Mouse (Mus musculus) retina, embryonic 14.5 days (tissue): Measurements from ENCODE around the gene Foxj3.
A peak's percentile ranks its signal among the peaks of the same experiment; 100 is the strongest.
"Not testable (repeated sequence)": the region's sequence is repeated elsewhere in the genome, so short reads cannot be mapped to it uniquely, and the experiment has no call there.

ENCODE experiments used
- DNase-seq: peaks from one replicate; pipeline ENCODE4 v3.0.0-alpha.2; 2015; ENCODE audit warnings: low spot score

Gene Foxj3

DNA sequence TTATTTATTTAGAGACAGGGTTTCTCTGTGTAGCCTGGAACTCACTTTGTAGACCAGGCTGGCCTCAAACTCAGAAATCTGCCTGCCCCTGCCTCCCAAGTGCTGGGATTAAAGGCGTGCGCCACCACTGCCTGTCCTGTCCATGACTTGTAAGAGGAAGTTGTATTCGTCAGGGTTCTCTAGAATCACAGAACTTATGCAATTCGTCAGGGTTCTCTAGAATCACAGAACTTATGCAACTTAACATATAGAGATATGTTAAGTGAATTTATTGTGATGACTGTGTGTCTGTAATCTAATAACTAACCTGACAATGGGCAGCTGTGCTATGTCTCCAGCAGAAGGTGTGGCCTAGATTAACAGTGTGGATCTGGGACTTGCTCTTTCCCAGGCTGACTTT, at the start of gene Foxj3:
Foxj3 (plus strand) TSS at position 390 of the 400 bp plus-strand sequence.
- DNase-seq, result not testable (repeated sequence)

DNA sequence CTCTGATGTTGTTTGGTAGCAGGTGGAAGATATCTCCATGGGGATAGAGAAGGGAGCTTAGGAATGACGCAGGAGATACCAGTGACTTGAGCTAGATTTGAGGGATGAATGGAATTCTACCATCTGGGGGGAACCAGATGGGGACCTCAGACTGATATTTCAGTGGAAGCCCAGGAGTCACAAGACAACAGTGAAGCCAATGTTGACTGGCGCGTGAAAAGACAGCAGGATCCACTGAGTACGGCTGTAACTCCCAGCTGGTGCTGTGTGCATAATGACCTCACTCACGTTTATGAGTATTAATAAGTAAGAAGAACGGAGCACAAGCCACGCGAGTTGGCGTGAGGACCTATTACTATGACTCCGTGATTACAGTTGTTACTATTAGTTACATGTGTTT, 47.1 kb upstream of the Foxj3 start:
- DNase-seq, result peak; percentile 20

DNA sequence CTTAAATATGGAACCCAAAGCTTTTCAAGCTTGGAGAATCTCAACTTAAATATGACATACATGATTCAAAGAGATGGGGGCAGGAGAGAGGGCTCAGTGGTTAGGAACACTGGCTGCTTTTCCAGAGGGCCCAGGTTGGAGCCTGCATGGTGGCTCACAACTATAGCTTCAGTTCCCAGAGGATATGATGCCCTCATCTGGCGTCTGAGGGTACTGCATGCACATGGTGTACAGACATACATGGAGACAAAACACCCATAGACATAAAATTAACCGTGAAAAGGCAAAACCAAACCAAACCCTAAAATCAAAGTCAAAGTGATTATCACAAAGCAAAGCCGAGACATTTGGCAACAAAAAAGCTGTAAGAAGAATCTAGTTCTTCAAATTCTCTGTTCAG, 46.0 kb upstream of the Foxj3 start:
- DNase-seq, result peak; percentile 53

DNA sequence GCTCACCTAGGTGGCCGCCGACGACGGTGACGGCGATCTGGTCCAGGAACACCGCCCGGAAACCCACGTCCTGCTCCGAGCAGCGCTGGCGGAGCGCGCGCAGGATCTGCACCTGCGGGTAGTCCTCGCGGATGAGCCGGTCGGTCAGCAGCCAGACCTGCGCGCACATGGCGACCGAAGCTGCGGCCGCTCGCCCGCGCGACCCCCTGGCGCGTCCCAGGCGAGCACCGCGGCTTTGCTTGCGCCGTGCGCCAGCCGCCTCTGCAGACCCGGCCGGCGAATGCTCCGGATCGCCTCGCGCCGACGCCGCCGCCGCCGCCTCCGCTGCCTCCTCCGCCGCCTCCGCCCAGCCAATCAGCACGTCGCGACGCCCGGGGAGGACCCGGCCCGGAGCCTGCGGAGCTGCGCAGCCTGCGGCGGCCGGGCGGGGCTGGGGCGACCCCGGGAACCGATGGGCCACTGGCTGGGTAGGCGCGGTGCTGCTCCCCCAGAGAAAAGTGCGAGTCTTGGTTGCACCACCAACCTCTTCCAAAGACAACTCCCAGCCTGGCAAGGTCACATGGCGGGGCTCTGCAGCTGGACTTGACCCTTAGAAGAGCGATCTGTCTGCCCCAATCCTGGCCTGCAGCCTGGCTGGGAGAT, 44.4 kb upstream of the Foxj3 start, which contains the start of gene Rimkla:
Rimkla (minus strand) TSS at position 338 of the 642 bp plus-strand sequence.
- DNase-seq, result peak; percentile 75

DNA sequence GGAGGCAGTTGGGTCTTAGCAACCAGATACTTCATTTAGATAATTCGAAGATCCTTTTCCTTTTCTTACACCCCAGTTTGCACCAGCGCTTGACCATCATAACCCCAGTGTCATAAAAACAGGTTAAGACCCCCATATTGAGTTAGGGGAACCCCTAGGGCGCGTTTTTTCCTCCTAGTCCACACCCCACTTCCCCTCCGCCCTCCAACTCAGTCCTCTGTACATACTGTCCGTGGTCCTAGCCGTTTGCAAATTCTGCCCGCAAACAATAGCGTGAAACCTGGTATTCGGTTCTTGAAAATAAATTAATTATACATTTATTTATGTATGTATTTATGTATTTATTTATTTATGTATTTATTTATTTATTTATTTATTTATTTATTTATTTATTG, 43.9 kb upstream of the Foxj3 start:
- DNase-seq, result no peak

- no peak for DNase-seq
Measured at GRCm38 (mm10) chr4:119498319-119498848, 38.4 kb upstream of the Foxj3 start.

GRCm38 (mm10) chr4:119511591-119511990, 25.2 kb upstream of the Foxj3 start:
- DNase-seq, result no peak

DNA sequence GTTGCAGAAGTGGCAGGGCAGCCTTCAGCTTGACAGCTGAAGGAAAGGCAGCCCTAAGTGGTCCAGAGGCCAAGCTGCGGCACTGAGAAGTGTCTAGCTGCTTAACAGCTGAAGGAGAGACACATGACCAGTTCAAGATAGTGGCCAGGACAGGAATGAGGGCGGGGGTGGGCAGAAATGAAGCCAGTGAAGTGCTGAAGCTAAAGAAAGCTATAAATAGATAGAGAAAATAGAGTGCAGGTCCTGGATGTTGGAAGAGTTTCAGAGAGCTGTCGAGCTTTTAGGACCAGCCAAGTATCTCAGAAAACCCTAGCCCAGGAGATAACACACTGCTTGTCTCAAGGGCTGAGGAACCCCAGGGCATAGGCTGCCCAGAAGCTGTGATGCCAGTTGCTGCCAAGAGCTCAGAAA, 24.1 kb upstream of the Foxj3 start:
- DNase-seq, result no peak

DNA sequence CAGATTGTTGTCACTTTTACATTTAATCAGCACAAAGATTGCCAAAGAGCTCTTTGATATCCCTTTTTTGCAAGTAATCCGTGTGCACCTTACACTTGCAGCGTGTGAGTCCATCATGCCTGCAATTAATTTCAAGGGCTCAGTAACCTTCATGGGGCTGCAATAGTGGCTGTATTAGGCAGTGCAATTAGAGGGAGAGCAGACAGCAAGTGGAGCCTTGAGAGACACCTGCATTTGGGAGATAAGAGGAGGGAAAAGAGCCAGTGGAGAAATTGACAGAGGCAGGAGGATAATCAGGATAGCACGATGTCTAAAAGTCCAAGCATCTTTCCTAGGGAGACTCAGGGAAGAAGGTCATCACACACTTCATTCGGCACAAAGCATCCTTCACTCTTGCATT, 13.2 kb upstream of the Foxj3 start:
- no peak for DNase-seq

DNA sequence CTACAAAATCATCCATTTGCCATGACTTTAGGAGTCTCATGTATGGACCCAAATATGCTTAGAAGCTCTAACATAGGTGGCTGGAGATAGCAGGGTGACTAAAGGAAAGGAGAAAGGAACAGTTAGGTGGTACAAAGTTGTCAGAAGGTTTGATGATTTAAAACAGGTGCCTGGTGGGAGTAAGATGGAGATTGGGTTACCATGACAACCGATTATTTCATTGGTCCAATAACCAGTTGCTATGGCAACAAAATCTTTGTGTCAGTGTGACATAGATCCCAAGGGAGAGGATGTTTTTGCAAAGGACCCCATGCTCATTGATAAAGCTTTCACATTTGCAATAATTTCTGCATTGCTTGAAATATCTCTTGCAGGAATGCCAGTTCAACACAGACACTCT, 12.8 kb upstream of the Foxj3 start:
- DNase-seq, result peak; percentile 60

- DNase-seq, result no peak
Measured at GRCm38 (mm10) chr4:119524466-119524865, 12.3 kb upstream of the Foxj3 start.

- no peak for DNase-seq
Measured at GRCm38 (mm10) chr4:119526329-119526845, 10.4 kb upstream of the Foxj3 start.

DNA sequence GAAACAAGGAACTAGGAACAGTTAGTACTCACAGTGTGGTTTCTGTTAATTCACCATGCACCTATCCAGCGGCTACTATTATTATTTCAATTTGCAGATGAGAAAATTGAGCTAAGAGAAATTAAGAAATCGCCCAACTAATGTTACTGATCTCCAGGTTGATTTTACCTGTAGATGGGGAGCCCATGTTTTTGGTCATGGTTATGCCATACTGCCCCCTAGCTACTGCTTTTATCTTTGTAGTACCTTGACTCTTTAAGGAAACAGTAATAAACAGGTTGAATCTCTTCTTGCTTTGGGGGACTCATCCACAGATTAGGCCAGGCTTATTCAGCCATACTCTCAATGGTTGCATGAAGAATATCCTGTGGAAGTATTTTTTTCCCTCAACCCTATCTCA, 5.0 kb upstream of the Foxj3 start:
- peak; percentile 17 for DNase-seq

GRCm38 (mm10) chr4:119535103-119535502, 1.7 kb upstream of the Foxj3 start:
- DNase-seq, result no peak

- no peak for DNase-seq
Measured at GRCm38 (mm10) chr4:119537436-119537835, 632 bp downstream of the Foxj3 start.

- peak; percentile 94 for DNase-seq
Measured at GRCm38 (mm10) chr4:119539031-119539824, 2.4 kb downstream of the Foxj3 start, which contains the start of gene Frg2f1. Gene Frg2f1 (minus strand): TSS chr4:119539529.

DNA sequence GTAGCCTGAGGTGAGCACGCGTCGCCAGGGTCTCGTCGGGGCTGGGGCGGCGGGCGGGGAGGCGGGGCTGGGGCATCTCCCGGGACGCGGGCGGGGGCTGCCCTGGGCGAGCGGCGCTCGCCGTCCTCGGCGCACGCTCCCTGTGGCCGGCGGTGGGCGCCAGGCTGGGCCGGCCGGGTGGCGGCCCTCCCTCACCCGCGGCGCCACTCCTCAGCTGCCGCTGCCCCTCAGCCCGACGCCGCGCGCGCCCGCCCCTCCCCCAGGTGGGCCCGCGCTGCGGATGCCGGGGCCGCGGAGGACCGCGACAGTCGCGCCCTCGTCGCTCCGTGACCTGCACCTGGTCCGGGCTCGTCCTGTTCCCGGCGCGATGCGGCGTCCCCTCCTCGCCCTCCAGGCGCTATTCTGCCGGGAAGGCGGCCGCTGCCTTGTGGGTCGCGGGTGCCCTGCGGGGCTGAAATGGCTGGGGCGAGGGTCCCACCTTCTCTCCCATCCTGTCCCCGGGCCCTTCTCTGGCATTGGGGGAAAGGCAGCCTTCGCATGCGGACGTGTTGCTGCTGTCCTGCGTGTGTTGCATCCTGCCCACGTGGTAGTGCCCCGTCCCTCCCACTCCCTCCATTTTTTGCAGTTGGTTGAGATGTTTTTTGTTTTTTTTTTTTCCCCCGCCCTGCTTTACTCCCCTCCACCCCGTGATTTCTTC, 3.2 kb downstream of the Foxj3 start:
- peak; percentile 68 for DNase-seq

DNA sequence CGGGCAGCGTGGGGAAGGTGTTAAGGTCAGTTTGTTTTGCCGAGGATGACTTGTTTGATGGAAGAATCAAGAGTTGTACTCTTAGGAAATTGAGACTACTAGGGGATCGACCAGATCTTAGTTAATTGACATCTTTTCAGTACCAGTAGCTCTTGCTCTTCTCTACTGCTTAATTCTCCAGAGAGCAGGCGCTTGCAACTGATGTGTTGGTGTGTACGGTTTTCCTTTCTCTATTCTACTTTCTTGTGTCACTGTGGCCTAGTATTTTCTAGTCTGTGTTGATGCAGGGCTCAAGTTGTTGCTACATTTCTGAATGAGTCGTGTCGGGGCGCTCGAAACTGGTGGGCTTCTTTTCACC, 3.7 kb downstream of the Foxj3 start:
- peak; percentile 21 for DNase-seq

DNA sequence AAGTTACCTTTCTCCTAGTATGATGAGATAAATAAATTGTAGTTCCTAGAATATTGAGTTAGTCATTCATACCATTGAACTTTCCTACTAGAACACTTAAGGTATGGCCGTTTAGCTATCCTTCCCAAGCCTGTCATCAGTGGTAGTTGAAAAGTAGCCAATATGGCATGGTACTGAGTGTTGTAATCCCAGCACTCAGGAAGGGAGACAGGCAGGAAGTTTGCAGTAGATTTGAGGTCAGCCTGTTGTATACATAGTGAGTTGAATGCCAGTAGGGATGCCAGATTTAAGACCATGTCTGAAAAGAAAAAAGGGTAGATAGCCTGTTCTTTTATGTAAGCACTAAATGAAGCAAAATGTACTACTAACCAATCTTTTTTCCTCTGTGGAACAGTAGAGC, 14.1 kb downstream of the Foxj3 start:
- DNase-seq, result no peak

DNA sequence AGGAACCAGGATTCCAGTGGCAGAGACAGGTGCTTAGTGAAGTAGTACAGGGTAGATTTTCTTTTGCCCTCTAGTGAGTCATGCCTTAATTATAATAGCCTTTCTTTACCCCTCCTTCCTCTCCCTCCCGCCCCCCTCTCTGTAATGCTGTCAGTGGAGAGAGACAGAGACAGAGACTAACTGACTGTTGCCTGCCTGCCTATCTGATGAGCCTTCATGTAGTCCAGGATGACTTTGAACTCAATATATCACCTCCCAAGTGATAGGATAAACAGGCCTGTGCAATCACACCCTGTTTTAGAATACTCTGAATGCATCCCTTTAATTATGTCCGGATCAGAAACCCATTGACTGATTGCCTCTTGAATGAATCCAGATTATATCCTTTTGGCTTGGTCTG, 18.7 kb downstream of the Foxj3 start:
- peak; percentile 5 for DNase-seq

DNA sequence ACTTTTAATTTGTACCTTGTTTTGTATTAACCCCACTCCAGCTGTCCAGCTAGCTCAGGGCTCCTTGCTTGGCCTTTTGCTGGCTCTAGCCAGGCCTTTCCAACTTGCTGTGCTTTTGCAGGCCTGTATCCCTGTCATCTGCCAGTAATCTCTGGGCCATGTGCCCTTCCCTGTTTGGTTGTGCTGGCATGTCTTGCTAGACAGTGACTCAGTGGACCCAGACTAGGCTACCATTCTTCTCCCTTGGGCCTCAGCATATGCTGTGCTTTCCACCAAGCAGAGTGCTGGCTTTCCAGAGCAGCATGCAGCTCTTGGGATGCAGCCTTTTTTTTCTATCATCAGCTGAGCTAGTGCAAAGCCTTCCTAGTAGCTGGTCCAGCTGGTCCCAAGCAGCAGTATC, 26.3 kb downstream of the Foxj3 start:
- no peak for DNase-seq

- no peak for DNase-seq
Measured at GRCm38 (mm10) chr4:119566322-119566835, 29.6 kb downstream of the Foxj3 start.
